Mouse (Mus musculus) C2C12 (cell line): ENCODE data around the gene Cdk19.

Experiments
- CEBPB ChIP-seq: IDR thresholded peaks from one replicate; pipeline ENCODE4 v1.6.1; 2011; ENCODE audit warnings: low read depth, mild to moderate bottlenecking, control low read depth, moderate library complexity
- CTCF ChIP-seq: IDR thresholded peaks from one replicate; pipeline ENCODE4 v1.5.1; 2011; ENCODE audit not compliant: control insufficient read depth, insufficient read depth, insufficient read length
- FOSL1 ChIP-seq: IDR thresholded peaks from one replicate; pipeline ENCODE4 v1.8.0; 2011; ENCODE audit warnings: mild to moderate bottlenecking, low read length; ENCODE audit not compliant: poor library complexity, insufficient read depth, severe bottlenecking
- MAX ChIP-seq: IDR thresholded peaks from one replicate; pipeline ENCODE4 v1.6.1; 2011; ENCODE audit warnings: mild to moderate bottlenecking, control low read depth
- MYOD1 ChIP-seq: IDR thresholded peaks from one replicate; pipeline ENCODE4 v1.6.1; 2011; ENCODE audit warnings: low read depth; ENCODE audit not compliant: control insufficient read depth, insufficient read length
- USF1 ChIP-seq: IDR thresholded peaks from one replicate; pipeline ENCODE4 v1.6.1; 2011; ENCODE audit warnings: low read depth, mild to moderate bottlenecking, control low read depth, moderate library complexity

GRCm38 (mm10) chr10:40400293-40400692 is 60.9 kb downstream of the Cdk19 start:
- TF ChIP-seq CTCF, result no peak
- TF ChIP-seq MAX, result no peak
- no peak for TF ChIP-seq USF1
- no peak for TF ChIP-seq MYOD1
- no peak for TF ChIP-seq FOSL1
- no peak for TF ChIP-seq CEBPB
